Mouse (Mus musculus) neural tube, embryonic 13.5 days (tissue): ENCODE measurements at regions not wholly inside any gene's neighbourhood (a gene's known extent, or its start where the extent isn't known, plus 50 kb on each side); places are given as distances from the start of the nearest gene placed in this dataset.

Experiments
- ATAC-seq: fragments of 200-750 bp; cut with Nextera tagmentation; 2 replicates; pipeline ENCODE4 v1.8.0; 2017; ENCODE audit warnings: low read depth, mild to moderate bottlenecking, moderate TSS enrichment, moderate library complexity
- H3K27ac ChIP-seq: fragments of 300-500 bp; sonication (generic); replicated peaks from 2 replicates; pipeline ENCODE4 v1.5.1; 2015; ENCODE audit warnings: moderate library complexity, mild to moderate bottlenecking, inconsistent platforms
- H3K27me3 ChIP-seq: fragments of 300-500 bp; sonication (generic); 2 replicates; pipeline ENCODE4 v1.6.1; 2015; ENCODE audit warnings: mild to moderate bottlenecking, inconsistent platforms
- H3K36me3 ChIP-seq: fragments of 300-500 bp; sonication (generic); 2 replicates; pipeline ENCODE4 v1.6.1; 2015; ENCODE audit warnings: mild to moderate bottlenecking, inconsistent platforms
- H3K4me1 ChIP-seq: fragments of 300-500 bp; sonication (generic); replicated peaks from 2 replicates; pipeline ENCODE4 v1.6.1; 2015; ENCODE audit warnings: inconsistent platforms
- H3K4me2 ChIP-seq: fragments of 300-500 bp; sonication (generic); 2 replicates; pipeline ENCODE4 v1.6.1; 2015; ENCODE audit warnings: inconsistent platforms, mild to moderate bottlenecking, moderate library complexity
- H3K4me3 ChIP-seq: fragments of 300-500 bp; sonication (generic); 2 replicates; pipeline ENCODE4 v1.5.1; 2015; ENCODE audit warnings: mild to moderate bottlenecking, inconsistent platforms
- H3K9ac ChIP-seq: fragments of 300-500 bp; sonication (generic); 2 replicates; pipeline ENCODE4 v1.6.1; 2015; ENCODE audit warnings: moderate library complexity, mild to moderate bottlenecking, inconsistent platforms
- H3K9me3 ChIP-seq: fragments of 300-500 bp; sonication (generic); 2 replicates; pipeline ENCODE4 v1.6.1; 2016; ENCODE audit warnings: inconsistent platforms
- WGBS: fragments of 180-500 bp; shearing (Covaris S2); methylation state at CpG from one replicate; pipeline ENCODE4 v1.1.7; 2015; 5-methylcytosine and 5-hydroxymethylcytosine counted together

GRCm38 (mm10) chr12:105935441-105935880 is 74.6 kb upstream of the Vrk1 start:
- H3K36me3 ChIP-seq: no peaks in the 10 kb centered on the region
- H3K27ac ChIP-seq: no peak overlapping the region
- peaks cover 11% of the 10 kb centered on the region; the same call in 1 of the 2 replicates for H3K27me3 ChIP-seq
- H3K9ac ChIP-seq: peak overlapping the region; percentile 9; the same call in 1 of the 2 replicates
- H3K9me3 ChIP-seq: no peaks in the 10 kb centered on the region
- no peak for ATAC-seq
- peak overlapping the region; percentile 10 for H3K4me3 ChIP-seq
- H3K4me1 ChIP-seq: peaks cover 8% of the 10 kb centered on the region; the same call in 1 of the 2 replicates
- H3K4me2 ChIP-seq: peak overlapping the region; percentile 45
- WGBS: 13% methylated on average over 19 of the region's 22 CpGs

DNA sequence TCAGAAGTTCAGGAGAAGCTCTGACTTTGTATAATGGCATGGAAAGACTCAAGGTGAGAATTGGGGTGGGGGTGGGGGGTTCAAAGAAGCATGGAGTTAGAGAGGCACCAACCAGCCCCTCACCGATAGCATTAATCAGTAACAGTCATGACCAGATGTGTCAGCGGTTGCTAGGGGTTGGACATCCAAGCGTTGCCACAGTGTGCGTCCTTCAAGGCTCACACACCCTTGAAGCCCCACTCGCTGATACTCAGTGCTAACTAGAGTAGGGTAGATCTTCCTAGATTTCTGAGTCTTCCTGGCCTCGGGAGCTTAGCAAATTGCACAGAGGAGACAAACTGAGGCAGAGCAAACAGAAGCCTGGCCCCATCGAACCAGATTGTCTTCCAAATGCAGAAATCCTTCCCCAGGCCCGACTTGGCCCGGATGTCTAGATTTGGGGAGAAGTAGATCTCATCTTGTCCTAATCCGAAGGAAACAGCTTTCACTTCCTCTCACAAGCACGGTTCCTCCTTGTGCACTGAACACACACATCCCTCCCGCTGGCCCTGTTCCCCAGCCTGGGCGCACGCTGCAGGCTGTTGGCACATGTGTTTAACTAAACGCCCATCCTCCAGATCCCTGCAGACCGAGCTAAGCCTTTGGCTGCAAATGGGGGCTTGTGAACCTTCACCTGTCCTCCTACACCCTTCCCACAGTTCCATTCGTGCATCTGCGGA is 73.1 kb upstream of the Vrk1 start:
- no peak overlapping the region for H3K4me3 ChIP-seq

GRCm38 (mm10) chr12:105942136-105943076 is 67.6 kb upstream of the Vrk1 start:
- 81% methylated on average over 20 of the region's 20 CpGs for WGBS

More for the DNA sequence above, 73.1 kb upstream of the Vrk1 start:
- Histone ChIP-seq H3K36me3 (no peaks in the 10 kb centered on the region), H3K4me1 (peaks cover 8% of the 10 kb centered on the region; the same call in 1 of the 2 replicates), H3K27ac (no peak overlapping the region), H3K9ac (no peak overlapping the region), H3K9me3 (no peaks in the 10 kb centered on the region), H3K4me2 (no peak overlapping the region), H3K27me3 (peaks cover 11% of the 10 kb centered on the region; the same call in 1 of the 2 replicates)
- 86% methylated on average over 18 of the region's 18 CpGs for WGBS
- ATAC-seq: no peak

DNA sequence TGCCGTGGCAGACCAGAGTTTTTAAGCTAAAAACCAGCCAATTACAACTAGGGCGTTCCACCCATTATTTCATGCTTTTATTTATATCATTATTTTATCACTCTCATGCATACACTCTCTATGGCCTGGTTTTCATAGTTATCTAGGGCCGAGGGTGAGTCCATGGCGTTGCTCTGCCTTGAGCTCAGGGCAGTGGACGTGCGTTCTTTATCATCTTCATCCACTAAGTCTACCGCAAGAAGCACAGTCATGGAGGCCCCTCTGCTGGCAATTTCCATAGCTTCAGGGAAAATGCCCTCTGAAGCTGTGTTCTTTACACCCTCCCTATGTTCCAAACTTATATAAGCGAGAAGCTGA is 67.0 kb upstream of the Vrk1 start:
- Histone ChIP-seq H3K27ac (no peak overlapping the region), H3K4me1 (no peaks in the 10 kb centered on the region), H3K9ac (no peak overlapping the region), H3K36me3 (no peaks in the 10 kb centered on the region), H3K4me2 (no peak overlapping the region), H3K4me3 (no peak overlapping the region), H3K27me3 (no peaks in the 10 kb centered on the region), H3K9me3 (no peaks in the 10 kb centered on the region)
- WGBS: 88% methylated on average over 8 of the region's 8 CpGs
- no peak for ATAC-seq

More at GRCm38 (mm10) chr12:105942136-105943076, 67.6 kb upstream of the Vrk1 start:
- Histone ChIP-seq H3K4me2 (no peak overlapping the region), H3K36me3 (no peaks in the 10 kb centered on the region), H3K9ac (no peak overlapping the region), H3K9me3 (no peaks in the 10 kb centered on the region), H3K4me3 (no peak overlapping the region), H3K4me1 (no peaks in the 10 kb centered on the region), H3K27ac (no peak overlapping the region), H3K27me3 (no peaks in the 10 kb centered on the region)
- ATAC-seq: no peak

- H3K4me1 ChIP-seq: no peaks in the 10 kb centered on the region
- ATAC-seq: no peak
- no peak overlapping the region for H3K4me2 ChIP-seq
- no peak overlapping the region for H3K9ac ChIP-seq
- H3K36me3 ChIP-seq: no peaks in the 10 kb centered on the region
- H3K9me3 ChIP-seq: no peaks in the 10 kb centered on the region
- 62% methylated on average over 5 of the region's 5 CpGs for WGBS
- H3K27ac ChIP-seq: no peak overlapping the region
- no peaks in the 10 kb centered on the region for H3K27me3 ChIP-seq
- H3K4me3 ChIP-seq: no peak overlapping the region
Measured at GRCm38 (mm10) chr12:105947332-105947731, 62.7 kb upstream of the Vrk1 start.

DNA sequence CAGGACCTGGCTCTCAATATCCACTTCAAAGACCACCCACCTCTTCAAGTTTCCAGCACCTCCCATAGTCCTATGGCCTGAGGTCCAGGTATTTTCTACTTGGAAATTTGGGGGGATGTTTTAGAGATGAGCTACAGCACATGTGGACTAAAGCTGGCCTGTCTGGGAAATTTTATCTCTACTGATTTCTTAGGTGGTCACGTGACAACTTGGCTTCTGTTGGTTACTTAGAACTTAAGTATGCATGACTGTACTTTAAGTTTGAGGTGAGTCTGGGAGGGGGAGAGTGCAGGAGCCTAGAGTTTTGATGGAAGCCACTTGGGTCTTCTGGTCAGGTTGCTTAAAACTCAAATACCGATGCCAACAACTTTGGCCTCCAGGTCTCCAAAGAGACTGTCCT is 61.7 kb upstream of the Vrk1 start:
- H3K4me2 ChIP-seq: no peak overlapping the region
- 88% methylated on average over 2 of the region's 2 CpGs for WGBS
- no peaks in the 10 kb centered on the region for H3K9me3 ChIP-seq
- no peak for ATAC-seq
- H3K4me3 ChIP-seq: no peak overlapping the region
- no peak overlapping the region for H3K27ac ChIP-seq
- no peaks in the 10 kb centered on the region for H3K27me3 ChIP-seq
- no peaks in the 10 kb centered on the region for H3K36me3 ChIP-seq
- no peaks in the 10 kb centered on the region for H3K4me1 ChIP-seq
- H3K9ac ChIP-seq: no peak overlapping the region

- WGBS: 53% methylated on average over 1 of the region's 1 CpGs
- Histone ChIP-seq H3K27me3 (no peaks in the 10 kb centered on the region), H3K4me1 (peaks cover 44% of the 10 kb centered on the region), H3K4me3 (no peak overlapping the region), H3K4me2 (no peak overlapping the region), H3K27ac (peak overlapping the region; percentile 81), H3K36me3 (no peaks in the 10 kb centered on the region), H3K9me3 (no peaks in the 10 kb centered on the region), H3K9ac (no peak overlapping the region)
- peak; percentile 62; the same call in 1 of the 2 replicates for ATAC-seq
Measured at GRCm38 (mm10) chr12:105955764-105956290, 54.2 kb upstream of the Vrk1 start.

DNA sequence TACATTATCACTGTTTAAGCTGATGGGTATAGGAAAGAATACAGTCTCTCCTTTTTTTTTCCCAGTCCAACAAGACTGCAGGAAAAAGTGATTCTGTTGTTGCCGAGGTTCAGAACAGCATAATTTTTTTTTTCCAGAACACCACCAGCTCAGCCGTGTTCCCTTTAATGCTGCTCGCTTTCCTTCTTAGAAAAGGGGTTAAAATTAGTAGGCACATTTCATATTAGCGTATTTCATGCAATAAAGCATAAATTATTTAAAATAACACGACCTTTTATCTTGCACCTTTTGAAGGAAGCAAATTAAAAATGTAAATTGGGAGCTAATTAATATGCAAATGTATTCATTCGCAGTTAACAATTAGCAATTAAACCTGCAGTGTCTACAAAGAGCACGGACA is 50.3 kb upstream of the Vrk1 start:
- Histone ChIP-seq H3K4me2 (no peak overlapping the region), H3K9ac (no peak overlapping the region), H3K4me1 (peaks cover 67% of the 10 kb centered on the region), H3K4me3 (no peak overlapping the region), H3K36me3 (no peaks in the 10 kb centered on the region), H3K27me3 (0 out of 2 replicates have a peak, but pooled peaks cover 4% of the 10 kb centered on the region), H3K27ac (peak overlapping the region; percentile 70), H3K9me3 (no peaks in the 10 kb centered on the region)
- ATAC-seq: no peak
- WGBS: 35% methylated on average over 7 of the region's 7 CpGs
